Mouse (Mus musculus): ENCODE results near the gene Itgb3bp.

The Itgb3bp gene

DNA sequence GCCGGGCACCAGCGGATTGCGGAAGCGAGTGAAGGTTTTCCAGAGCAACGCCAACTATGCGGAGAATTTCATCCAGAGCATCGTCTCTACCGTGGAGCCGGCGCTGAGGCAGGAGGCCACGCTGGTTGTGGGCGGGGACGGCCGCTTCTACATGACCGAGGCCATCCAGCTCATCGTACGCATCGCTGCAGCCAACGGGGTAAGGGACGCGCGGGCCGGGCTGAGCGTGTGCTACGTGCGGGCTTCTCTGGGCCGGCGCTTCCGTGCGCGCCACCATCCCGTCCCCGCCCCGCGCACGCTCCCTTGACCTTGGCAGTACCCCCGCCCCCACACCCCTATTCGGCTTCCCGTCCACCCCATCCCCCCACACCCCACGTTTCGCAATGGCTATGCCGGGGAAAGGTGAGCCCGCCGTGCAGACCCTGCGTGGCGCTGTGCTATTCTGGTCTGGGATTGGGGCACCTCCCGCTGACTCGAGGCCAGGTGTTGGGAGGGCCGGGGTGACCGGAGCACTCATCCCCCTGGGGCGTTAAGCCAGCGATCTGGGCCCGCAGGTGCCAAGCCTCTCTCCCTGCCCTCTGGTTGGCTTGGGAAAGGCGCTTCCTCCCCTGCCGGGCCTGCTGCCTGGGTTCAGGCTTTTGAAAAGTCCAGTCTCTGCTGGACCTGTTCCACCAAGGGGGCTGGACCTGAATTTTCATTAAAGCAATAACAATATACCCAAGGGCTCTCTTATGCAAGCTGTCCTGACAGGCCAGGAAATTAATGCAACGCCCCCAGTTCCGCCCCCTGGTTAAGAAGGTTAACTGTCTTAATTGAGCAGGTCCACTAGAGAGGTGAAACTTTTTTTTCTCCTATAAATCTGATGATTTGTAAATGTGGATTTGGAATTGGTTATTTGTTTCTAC lies at the start of gene Itgb3bp:
Gene Itgb3bp (minus strand): TSS at position 201 of the 905 bp plus-strand sequence.
- peak; percentile 84 to 85 for DNase-seq (ENCODE audit: low spot score in 2 of 2)

DNA sequence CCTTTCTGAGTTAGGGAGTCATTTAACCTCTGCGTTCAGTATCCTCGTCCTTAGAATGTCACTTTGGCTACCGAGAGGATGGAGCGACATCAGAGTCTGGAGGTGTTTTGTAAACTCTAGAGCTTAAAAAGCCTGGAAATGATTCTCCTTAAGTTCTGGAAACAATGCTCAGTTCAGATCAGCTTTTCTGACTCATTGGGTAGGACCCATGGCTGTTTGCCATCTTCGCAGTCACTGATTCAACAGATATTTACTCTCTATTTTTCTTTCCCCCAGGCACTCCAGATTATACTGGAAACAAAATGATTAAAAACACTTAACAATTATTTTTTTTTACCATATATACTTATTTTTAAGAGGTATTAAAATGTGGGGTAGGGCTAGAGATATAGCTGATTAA lies 49.7 kb upstream of the Itgb3bp start:
- peak in 1 of 2 experiments; percentile 22 for DNase-seq (ENCODE audit: low spot score in 2 of 2)

DNA sequence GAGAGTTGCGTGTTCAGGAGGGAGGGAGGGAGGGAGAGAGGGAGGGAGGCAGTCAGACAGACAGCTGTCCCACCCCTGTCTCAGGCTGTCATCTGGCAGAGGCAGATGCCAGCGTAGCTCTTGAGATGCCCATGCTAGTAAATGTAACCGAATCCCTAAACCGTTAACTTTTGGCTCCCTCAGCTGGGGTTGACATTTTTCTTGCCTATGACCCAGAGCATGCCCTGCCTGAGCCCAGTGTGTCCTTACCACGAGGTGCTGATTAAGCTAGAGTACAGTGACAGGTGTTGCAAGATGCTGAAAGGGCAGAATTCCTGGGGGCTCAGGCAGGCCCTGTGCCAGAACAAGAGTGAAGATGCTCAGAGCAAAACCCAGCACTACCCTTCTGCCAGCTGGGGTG lies 44.8 kb upstream of the Itgb3bp start:
- DNase-seq (ENCODE audit: low spot score in 2 of 2), result no peak

DNA sequence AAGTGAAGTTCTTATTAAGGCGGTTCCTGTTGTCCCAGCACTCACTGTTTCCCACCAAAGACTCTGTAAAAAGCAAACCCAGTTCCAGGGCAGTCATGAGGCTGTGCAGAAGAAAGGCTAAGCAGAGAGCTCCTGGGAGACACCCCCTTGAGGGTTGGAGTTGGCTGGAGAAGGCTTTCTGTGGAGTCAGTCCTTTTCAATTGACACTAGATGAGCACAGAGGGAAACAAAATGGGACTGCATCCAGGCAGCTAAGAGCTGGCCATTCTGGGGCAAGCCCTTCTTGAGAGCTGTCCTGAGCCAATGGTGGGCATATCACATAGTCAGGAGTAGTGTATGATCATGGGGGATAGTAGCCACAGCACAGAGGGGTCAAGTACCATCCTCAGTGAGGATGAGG lies 44.3 kb upstream of the Itgb3bp start:
- peak; percentile 47 to 53 for DNase-seq (ENCODE audit: low spot score in 2 of 2)

DNA sequence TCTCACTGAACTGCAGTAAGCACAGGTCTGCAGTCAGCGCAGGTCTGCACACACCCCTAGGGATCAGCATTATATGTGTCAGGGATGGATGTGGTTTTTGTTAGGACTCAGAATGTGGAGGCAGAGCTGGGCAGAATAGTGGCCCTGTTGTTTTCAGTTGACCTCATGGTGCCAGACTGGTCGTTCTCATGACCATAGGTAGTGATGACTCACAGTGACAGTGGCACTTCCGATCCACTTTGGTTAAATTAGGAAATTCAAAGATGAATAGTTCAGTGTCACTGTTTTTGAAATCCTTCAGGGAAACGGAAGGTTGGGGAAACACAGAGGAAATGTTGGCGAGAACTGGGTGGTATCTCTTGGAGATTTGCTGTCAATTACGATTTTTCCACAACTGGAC lies 43.3 kb upstream of the Itgb3bp start:
- no peak for DNase-seq (ENCODE audit: low spot score in 2 of 2)

DNA sequence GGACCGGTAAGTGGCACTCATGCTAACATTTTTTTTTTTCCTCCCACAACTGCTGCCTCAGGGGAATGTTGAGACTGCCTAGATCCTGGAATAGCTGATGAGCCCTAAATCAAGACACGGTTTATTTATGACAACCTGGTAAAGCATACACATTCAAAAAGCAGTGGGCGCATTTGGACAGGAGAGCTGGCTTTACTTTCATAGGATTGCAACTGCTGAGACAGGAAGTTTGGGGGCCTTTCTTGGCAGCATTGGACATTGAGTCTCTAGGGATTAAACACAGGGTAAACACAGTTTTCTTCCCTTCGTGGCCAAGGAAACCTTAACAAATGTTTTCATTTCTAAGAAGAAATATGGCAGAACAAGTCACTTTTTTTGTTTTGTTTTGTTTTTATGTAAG lies 40.5 kb upstream of the Itgb3bp start:
- DNase-seq (ENCODE audit: low spot score in 2 of 2), result peak; percentile 45

DNA sequence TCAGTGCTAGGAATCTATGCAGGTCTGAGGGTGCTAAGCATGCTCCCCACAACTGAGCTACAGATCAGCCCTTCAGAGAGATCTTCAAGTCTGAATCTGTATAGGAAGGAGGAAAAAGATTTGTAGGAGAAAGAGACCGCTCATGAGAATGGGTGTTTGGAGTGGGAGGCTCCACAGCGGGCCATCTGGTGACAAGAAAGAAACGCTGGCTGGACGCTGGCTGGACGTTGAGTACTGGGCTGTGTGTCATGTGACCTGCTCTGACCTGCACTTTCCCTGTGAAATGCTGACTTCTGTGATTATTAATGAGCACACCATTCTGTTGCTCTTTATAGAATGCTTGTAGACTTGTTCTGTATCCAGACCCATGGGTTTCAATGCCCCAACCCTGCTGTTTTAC lies 39.7 kb upstream of the Itgb3bp start:
- DNase-seq (ENCODE audit: low spot score in 2 of 2), result peak; percentile 61

DNA sequence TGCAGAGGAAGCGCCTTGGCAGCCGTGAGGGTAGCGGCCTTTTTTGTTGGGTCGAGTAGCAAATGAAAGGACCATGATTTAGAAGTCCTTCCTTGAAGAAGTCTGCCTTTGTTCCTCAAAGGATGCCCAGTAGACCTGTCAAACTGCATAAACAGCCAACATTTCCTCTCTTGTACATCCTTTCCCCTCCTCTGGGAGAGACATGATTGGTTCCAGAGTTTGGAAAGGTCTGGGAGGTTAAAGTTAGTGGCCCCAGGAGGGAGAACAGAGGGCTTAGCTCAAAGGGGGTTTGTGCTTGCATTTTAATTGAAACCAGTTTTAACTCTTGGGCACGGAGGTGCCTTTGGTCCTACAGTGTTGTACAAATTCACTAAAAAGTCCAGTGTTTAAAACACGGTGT lies 36.9 kb upstream of the Itgb3bp start:
- DNase-seq (ENCODE audit: low spot score in 2 of 2), result no peak

DNA sequence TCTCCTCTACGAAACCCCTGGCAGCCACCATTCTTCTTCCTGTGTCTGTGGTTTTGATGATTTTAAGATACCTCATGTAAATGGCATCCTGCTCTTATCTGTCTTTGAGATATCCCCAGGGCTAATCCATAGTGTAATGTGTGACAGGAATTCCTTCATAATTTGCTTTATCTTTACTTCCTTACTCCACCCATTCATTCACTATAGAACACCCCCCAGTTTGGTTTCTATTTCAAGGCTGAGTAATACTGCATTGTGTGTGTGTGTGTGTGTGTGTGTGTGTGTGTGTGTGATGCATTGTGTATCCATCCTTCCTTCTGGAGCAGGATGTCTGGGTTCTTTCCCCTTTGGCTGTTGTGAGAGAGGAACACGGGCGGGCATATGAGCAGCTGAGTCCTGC lies 29.7 kb upstream of the Itgb3bp start:
- no peak for DNase-seq (ENCODE audit: low spot score in 2 of 2)

DNA sequence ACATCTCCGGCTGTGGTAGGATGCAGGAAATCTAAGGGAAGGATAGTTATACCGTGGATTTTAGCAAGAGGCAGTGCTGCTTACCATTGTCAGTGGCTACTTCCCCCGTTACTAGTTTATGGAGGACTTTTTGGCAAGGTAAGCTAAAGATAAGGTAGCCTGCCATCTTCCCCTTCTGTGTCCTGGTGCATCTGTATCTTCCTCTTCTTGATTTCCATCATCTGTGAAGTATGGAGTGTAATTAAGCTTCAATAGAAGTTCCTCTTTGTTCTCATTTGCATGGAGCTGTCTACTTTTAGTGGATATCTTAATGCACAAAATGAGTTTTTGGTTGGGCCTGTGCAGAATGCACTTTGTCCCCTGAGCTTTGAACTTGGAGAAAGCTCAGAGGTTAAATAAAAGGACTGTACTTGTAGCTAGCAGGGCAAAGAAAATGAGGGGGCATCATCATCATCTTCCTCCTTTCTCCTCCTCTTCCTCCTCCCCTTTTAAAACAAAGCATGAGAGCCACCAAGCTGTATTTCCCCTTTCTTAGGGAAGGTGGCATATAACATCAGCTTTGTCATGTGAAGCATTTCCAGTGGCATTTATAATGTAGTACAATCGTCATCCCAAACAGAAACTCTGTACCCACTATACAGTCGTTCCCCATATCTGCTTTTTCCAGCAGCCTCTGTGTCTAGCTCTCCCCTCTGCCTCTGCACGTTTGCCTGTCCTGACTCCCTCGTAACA lies 28.6 kb upstream of the Itgb3bp start:
- no peak for DNase-seq (ENCODE audit: low spot score in 2 of 2)

DNA sequence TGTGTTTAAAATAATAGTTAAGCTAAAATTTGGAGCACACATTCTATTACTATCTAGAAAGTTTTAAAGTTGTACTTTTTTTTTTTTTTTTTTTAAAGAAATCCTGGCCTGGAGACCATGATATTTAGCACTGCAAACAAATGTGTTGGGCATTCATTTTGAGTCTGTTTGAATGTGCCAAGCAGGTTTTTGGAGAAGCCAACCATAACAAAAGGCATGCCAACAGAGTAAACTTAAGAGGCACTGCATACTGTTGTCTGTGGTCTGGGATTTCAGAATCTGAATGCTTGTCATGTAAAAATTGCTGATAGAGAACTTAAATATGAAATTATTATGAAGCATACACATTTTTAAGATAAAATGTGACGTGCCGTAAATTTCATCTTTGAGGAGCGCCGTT lies 27.6 kb upstream of the Itgb3bp start:
- DNase-seq (ENCODE audit: low spot score in 2 of 2), result no peak

DNA sequence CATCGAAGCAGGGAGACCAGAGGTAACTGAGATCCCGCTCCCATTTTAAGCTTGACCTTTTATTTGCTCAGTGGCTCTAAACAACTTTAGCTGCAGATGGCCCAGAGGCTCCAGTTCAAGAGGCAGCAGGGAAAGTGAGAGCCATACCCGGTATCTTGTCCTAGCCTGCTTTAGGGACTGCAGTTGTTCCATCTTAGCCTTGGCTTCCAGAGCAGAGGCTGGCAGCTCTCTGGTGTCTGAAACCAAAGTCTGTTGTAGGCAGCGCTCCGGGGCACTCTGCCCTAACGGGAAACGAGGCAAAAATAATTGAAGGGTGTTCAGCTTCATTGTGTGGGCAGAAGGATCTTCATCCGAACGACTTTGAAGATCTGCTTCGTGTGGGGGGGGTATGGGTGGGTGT lies 25.8 kb upstream of the Itgb3bp start:
- no peak for DNase-seq (ENCODE audit: low spot score in 2 of 2)

DNA sequence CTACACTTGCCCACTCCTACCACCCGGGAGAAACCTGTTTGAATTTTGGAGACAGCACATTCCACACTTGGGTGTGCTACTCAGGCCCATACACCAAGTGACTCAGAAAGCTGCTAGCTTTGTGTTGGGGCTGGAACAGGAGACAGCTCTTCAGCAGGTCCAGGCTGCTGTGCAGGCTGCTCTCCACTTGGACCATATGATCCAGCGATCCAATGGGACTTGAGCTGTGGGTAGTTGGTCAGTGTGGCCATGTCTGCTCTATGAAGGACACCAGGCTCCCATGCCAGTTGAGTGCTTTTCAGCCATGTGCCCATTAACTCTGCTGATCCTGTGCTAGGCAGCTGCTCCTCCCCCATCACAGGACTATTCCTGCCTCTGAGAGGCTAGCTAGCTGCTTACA lies 24.3 kb upstream of the Itgb3bp start:
- no peak for DNase-seq (ENCODE audit: low spot score in 2 of 2)

DNA sequence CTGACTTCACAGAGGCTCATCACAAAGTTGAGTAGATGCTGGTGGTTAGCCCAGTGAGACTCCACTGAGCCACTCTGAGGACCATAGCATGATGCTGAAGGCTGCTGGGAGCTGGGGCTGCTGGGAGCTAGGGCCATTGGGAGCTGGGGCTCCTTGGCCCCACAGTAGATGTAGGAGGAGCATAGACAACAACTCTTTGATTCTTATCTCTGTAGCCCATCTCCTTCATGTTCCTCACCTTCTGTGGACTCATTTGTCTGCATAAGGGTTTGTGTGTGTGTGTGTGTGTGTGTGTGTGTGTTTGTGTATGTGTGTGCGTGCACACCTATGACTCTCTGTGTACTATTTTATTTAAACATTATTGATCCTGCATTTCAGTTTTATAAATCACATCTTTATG lies 18.3 kb upstream of the Itgb3bp start:
- no peak for DNase-seq (ENCODE audit: low spot score in 2 of 2)

DNA sequence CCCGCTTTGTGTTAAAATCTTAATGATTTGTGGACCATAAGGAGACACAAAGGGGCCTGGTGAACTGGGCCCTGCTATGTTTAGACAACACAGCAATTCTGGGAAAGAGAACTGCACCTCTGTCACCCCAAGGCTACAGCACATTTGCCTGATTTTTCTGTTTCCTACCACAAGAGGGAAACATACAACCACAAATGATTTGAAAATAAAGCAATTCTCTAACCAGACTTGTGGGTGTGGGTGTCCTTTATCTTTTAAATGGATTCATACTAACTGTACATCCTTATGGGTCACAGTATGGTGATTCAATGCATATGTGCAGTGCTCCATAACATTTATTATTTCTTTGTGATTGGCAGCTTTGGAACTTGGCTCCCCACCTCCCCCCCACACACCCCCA lies 17.6 kb upstream of the Itgb3bp start:
- DNase-seq (ENCODE audit: low spot score in 2 of 2), result no peak

DNA sequence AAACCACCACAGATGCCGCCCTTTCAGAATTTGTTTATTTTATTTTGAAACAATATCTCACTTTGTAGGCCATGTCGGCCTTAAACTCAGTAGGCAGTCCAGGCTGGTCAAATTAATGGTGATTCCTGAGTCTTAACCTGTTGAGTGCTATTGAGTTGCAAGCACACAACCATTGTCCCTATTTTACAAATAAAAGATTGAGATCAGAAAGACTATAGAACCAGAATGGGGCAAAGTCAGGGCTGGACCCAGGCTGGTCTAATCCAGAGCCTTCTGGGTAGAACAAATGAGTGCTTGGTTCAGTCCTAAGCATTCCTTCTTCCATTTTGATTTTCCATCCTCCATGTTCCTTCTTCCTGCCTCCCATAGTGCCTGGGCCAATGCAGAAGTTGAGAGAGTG lies 16.9 kb upstream of the Itgb3bp start:
- no peak for DNase-seq (ENCODE audit: low spot score in 2 of 2)

DNA sequence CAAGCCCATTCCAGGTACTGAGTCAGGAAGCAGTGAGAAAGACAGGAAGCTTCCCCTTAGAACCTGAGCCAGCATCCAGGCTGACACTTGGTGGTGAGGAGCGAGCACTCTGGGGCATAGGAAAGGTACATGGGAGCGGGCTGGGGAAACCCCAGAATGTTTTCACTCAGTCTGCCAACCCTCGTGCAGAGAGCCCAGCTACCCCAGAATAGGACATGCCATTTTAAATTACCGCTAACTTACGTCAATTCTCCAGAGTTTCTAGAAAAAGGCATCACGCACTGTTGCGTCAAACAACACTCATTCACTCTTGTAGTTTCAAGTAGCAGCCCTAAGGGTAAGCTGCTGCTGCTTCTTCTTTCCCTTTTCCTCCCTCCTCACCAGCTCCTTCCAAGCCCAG lies 15.4 kb upstream of the Itgb3bp start:
- DNase-seq (ENCODE audit: low spot score in 2 of 2), result no peak

DNA sequence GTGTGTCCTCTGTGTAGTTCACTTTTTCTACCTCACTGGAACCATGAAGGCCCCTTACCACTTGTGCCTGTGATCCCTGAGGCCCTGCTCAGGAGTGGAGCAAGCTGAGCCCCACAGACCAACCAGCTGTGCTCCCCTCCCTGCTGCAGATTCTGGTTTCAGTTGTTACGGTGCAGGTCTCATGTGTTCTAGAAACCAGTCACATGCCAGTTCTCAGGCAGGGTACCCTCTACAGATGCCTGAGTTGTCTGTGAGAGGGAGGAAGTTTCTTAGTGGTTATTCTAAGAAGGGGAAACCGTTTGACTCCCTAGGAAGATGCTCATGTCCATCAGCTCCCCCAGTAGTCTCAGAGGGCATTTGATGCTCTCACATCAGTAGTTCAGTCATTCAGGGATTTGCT lies 15.0 kb upstream of the Itgb3bp start:
- no peak for DNase-seq (ENCODE audit: low spot score in 2 of 2)

DNA sequence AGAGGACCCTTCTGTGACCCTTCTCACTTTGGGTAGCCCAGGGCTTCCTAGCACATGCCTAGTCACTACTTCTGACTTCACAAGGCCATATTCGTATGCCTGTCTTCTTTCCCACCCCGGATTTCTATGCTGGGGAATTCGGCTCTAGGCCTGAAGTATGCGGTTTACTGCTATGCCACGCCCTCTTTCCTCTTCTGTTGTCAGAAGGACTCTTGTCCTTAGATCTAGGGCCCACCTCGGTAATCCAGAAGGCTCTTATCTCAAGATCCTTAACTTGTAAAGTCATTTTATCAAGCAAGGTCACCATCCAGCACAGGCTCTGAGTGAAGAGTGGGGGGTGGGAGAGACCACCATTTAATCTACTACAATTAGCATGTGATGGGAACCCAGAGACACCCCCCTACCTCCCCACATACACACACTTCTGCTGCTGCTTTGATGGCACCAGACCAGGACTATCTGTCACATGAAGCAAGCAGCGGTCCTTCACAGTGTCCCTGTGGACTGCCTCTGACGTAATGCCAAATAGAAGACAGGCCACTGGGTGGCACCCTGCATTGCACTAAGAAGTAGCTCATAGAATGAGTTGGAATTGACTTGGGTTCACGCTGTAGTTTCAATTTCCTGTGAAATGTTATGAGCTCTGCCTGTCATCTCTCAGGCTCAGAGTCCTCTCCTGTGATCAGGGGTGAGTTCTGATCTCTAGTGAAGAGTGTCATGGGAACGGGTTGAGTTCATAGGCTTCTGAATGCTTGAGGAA lies 12.2 kb upstream of the Itgb3bp start:
- DNase-seq (ENCODE audit: low spot score in 2 of 2), result peak; percentile 46 to 71

DNA sequence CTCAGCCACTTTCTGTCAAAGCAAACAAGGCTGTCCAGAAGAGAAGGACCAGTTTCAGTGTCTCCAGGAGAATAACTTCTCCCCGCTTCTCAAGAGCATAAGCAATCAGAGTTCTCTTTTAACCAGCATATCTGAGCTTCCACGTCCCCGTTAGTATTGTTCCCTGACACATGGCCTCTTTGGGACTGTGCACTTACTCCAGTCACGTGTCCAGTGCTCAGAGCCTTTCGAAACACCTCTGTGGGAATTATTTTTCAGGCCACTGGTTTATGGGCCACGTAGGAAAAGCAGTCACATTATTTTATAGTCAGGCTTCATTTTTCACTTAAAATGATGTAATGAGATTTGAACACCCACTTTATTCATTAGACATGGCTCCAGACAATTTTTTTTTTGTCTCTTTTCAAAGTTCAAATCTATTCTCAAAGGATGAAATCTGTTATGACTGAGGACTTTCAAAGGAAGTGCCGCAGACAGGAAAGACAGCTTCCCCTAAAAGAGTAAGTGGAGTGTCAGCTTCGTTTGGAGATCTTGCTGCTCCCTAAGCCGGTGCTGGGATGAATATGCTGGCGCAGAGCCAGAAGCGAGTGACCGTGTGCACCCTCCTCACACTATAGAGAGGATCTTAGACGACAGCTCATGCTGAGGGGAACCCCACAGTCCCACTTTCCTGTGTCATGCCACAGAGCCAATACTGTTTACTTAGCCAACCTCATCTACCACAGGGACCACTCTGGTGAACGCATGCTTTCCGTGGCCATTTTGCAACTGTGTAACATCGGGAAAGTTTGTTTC lies 10.3 kb upstream of the Itgb3bp start:
- no peak for DNase-seq (ENCODE audit: low spot score in 2 of 2)

DNA sequence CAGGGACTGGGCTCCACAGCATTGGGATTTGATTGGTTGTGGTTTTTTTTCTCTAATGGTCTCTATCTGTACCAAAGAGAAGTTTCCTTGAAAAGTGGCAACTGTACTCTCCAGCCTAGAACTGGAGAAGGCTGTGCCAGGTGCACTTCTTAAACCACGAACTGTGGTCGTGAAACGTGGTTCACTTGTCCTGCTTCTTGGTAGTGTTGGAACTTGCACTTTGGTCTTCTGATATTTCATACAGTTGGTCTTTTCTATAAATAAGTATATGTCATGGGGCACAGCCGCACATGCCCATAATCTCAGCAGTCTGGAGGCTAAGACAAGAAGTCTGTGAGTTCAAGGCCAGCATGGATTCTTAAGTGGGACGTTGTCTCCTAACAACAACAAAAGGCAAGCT lies 6.7 kb upstream of the Itgb3bp start:
- no peak for DNase-seq (ENCODE audit: low spot score in 2 of 2)

DNA sequence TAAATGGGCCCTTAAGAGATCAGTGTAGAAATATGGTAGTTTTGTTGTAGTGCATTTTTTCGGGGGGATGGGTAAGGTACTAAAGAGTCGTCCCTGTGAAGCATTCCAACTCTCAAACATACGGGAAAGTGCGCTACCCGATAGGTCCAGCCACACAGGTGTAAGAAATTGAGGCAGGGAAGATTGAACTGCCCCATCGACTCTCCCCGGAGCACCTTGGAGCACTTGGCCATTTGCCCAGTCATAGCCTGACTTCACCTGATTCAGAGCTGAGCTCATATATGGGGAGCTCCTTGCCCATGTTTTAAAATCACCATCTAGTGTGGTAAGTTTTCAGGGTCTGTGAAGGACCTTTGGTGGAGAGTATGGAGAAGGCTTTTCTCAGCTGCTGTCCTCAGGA lies 5.2 kb upstream of the Itgb3bp start:
- no peak for DNase-seq (ENCODE audit: low spot score in 2 of 2)
